Mouse (Mus musculus): ENCODE measurements around the gene Samd13.

- TF ChIP-seq CTCF (IDR thresholded peaks at IDR 0.05; ENCODE audit: borderline replicate concordance, control insufficient read depth, extremely low read depth, insufficient read depth, low read length, poor library complexity) (no peak), POLR2A (IDR thresholded peaks at IDR 0.05; ENCODE audit: control insufficient read depth, extremely low read depth, insufficient read depth, low read length, poor library complexity) (no peak)
Observed at GRCm38 (mm10) chr3:146711084-146711483, 25.7 kb upstream of the Samd13 start.
